8 mouse cellular contexts compared by ENCODE assay signal in genomic region chr17:53479604-53480041, GRCm38 (mm10). TPM values are rescaled to one million over a fixed set of nuclear protein-coding genes. Genes with fewer than 3 reads are reported as not detected.
DNase-seq lines count a peak whose midpoint lies in the region; ATAC-seq and TF ChIP-seq lines count a peak whose summit lies in the region.

No protein-coding gene starts in this region.

- under 1% methylated on average over 33 of the region's 33 CpGs for WGBS in forebrain, postnatal 0 days
- WGBS in hindbrain, embryonic 13.5 days = 0% methylated on average over 33 of the region's 33 CpGs
- WGBS in lung, postnatal 0 days = 1% methylated on average over 29 of the region's 33 CpGs

- H3K4me3 ChIP-seq in forebrain, postnatal 0 days (ENCODE audit: low read depth, low read length) = peak overlapping the region; percentile 95
- peak overlapping the region; percentile 95 for H3K4me3 ChIP-seq in hindbrain, embryonic 13.5 days
- peak overlapping the region; percentile 96 for H3K4me3 ChIP-seq in lung, postnatal 0 days (ENCODE audit: low read depth, low read length)

- H3K4me1 ChIP-seq in forebrain, postnatal 0 days (ENCODE audit: insufficient read depth) = peaks cover 20% of the 10 kb centered on the region; the same call in 1 of the 2 replicates
- H3K4me1 ChIP-seq in hindbrain, embryonic 13.5 days (replicated peaks) = peaks cover 28% of the 10 kb centered on the region
- peaks cover 3% of the 10 kb centered on the region; the same call in 1 of the 2 replicates for H3K4me1 ChIP-seq in lung, postnatal 0 days (ENCODE audit: insufficient read depth, low read depth, low read length)

- peak overlapping the region; percentile 77 for H3K4me2 ChIP-seq in forebrain, postnatal 0 days (ENCODE audit: low read depth)
- peak overlapping the region; percentile 86 for H3K4me2 ChIP-seq in hindbrain, embryonic 13.5 days
- H3K4me2 ChIP-seq in lung, postnatal 0 days (replicated peaks; ENCODE audit: low read depth, low read length) = peak overlapping the region; percentile 71

- no peaks in the 10 kb centered on the region for H3K27me3 ChIP-seq in forebrain, postnatal 0 days (ENCODE audit: insufficient read depth, low read length)
- H3K27me3 ChIP-seq in hindbrain, embryonic 13.5 days = no peaks in the 10 kb centered on the region
- H3K27me3 ChIP-seq in lung, postnatal 0 days (replicated peaks; ENCODE audit: insufficient read depth, low read length) = no peaks in the 10 kb centered on the region

- H3K36me3 ChIP-seq in forebrain, postnatal 0 days (ENCODE audit: insufficient read depth) = no peaks in the 10 kb centered on the region
- H3K36me3 ChIP-seq in hindbrain, embryonic 13.5 days = peaks cover 4% of the 10 kb centered on the region
- 0 out of 2 replicates have a peak, but pooled peaks cover 5% of the 10 kb centered on the region for H3K36me3 ChIP-seq in lung, postnatal 0 days (ENCODE audit: insufficient read depth, low read length)

- H3K27ac ChIP-seq in forebrain, postnatal 0 days (ENCODE audit: low read depth, low read length) = peak overlapping the region; percentile 99
- H3K27ac ChIP-seq in hindbrain, embryonic 13.5 days = peak overlapping the region; percentile 99
- peak overlapping the region; percentile 100 for H3K27ac ChIP-seq in lung, postnatal 0 days (ENCODE audit: low read length)

- no peaks in the 10 kb centered on the region for H3K9me3 ChIP-seq in forebrain, postnatal 0 days (ENCODE audit: low read length)
- no peaks in the 10 kb centered on the region for H3K9me3 ChIP-seq in hindbrain, embryonic 13.5 days
- H3K9me3 ChIP-seq in lung, postnatal 0 days (ENCODE audit: low read length) = no peaks in the 10 kb centered on the region

- no peak for TF ChIP-seq EP300 in lung, postnatal 0 days (IDR thresholded peaks at IDR 0.05)

- peak; percentile 32 for ATAC-seq in forebrain, postnatal 0 days
- ATAC-seq in hindbrain, embryonic 13.5 days (ENCODE audit: low FRiP score) = peak; percentile 3; the same call in 1 of the 2 replicates
- ATAC-seq in lung, postnatal 0 days = peak; percentile 47

- peak overlapping the region; percentile 94 for H3K9ac ChIP-seq in forebrain, postnatal 0 days
- H3K9ac ChIP-seq in hindbrain, embryonic 13.5 days = peak overlapping the region; percentile 97
- H3K9ac ChIP-seq in lung, postnatal 0 days (replicated peaks; ENCODE audit: low read depth) = peak overlapping the region; percentile 95

- peak; percentile 79 for DNase-seq in NIH3T3 (ENCODE audit: low read depth)
- DNase-seq in c-Kit-positive CD71-positive TER-119-negative erythroid progenitor cells, embryonic 14.5 days (ENCODE audit: low read depth) = peak; percentile 40
- peak; percentile 61 for DNase-seq in forebrain, postnatal 0 days
- DNase-seq in layer of hippocampus, postnatal 14 days (ENCODE audit: low spot score in 2 of 2) = peak; percentile 43 to 68
- peak; percentile 85 for DNase-seq in lung, postnatal 0 days (ENCODE audit: low spot score)
- DNase-seq in ovary, postnatal 36 days (ENCODE audit: low spot score) = peak; percentile 65
- DNase-seq in urinary bladder, postnatal 36 days (ENCODE audit: low spot score in 2 of 2) = peak; percentile 48 to 51

- no peak for TF ChIP-seq CTCF in forebrain, postnatal 0 days (IDR thresholded peaks at IDR 0.05; ENCODE audit: low read depth)
- TF ChIP-seq CTCF in lung, postnatal 0 days (IDR thresholded peaks at IDR 0.05) = peak; percentile 34

RNA-seq across cellular contexts. Expression of gene Rab5a, which starts 0.6 kb away (rescaled TPM):
- total RNA-seq in forebrain, postnatal 0 days (2014; rRNA removed) = 119 and 137 TPM in 2 replicates
- polyA plus RNA-seq in forebrain, postnatal 0 days (2015; fragmentation: Nextera tagmentation; extraction: Ambion mirVana) = 88.3 and 123 TPM in 2 replicates
- 97.0 and 102 TPM in 2 replicates for polyA plus RNA-seq in hindbrain, embryonic 13.5 days (2015; fragmentation: Nextera tagmentation; extraction: Ambion mirVana)
- 100 to 1,000 TPM; 115 to 128 TPM for total RNA-seq in layer of hippocampus, postnatal 14 days (2021)
- 87.6 and 98.2 TPM in 2 replicates for polyA plus RNA-seq in lung, postnatal 0 days (2015; fragmentation: Nextera tagmentation; extraction: Ambion mirVana)

RNA-seq across cellular contexts. Expression of gene Efhb, which starts 16.5 kb away (rescaled TPM):
- total RNA-seq in forebrain, postnatal 0 days (2014; rRNA removed) = 0.85 and 4.2 TPM in 2 replicates
- 0.63 and 0.86 TPM in 2 replicates for polyA plus RNA-seq in forebrain, postnatal 0 days (2015; fragmentation: Nextera tagmentation; extraction: Ambion mirVana)
- 1.2 and 1.6 TPM in 2 replicates for polyA plus RNA-seq in hindbrain, embryonic 13.5 days (2015; fragmentation: Nextera tagmentation; extraction: Ambion mirVana)
- total RNA-seq in layer of hippocampus, postnatal 14 days (2021) = under 1 TPM; 0.41 to 0.78 TPM
- 1.6 and 1.7 TPM in 2 replicates for polyA plus RNA-seq in lung, postnatal 0 days (2015; fragmentation: Nextera tagmentation; extraction: Ambion mirVana)

RNA-seq across cellular contexts. Expression of gene Pp2d1, which starts 59.6 kb away (rescaled TPM):
- total RNA-seq in forebrain, postnatal 0 days (2014; rRNA removed) = not detected in 2 replicates
- polyA plus RNA-seq in forebrain, postnatal 0 days (2015; fragmentation: Nextera tagmentation; extraction: Ambion mirVana) = 0.14 and 0.41 TPM in 2 replicates
- 0.39 and 0.43 TPM in 2 replicates for polyA plus RNA-seq in hindbrain, embryonic 13.5 days (2015; fragmentation: Nextera tagmentation; extraction: Ambion mirVana)
- not detected for total RNA-seq in layer of hippocampus, postnatal 14 days (2021)
- polyA plus RNA-seq in lung, postnatal 0 days (2015; fragmentation: Nextera tagmentation; extraction: Ambion mirVana) = 0.23 and 0.27 TPM in 2 replicates

Comparison
In these comparisons a context has a peak if more than half of its experiments do, and no peak if none do; other contexts are left out.
1. Peak in every context shown above with its lines: DNase-seq, ATAC-seq, H3K4me3 ChIP-seq and H3K27ac ChIP-seq.